Mouse (Mus musculus) kidney, embryonic 14.5 days (tissue): ENCODE results near the gene Ppm1l. TPM values are rescaled to one million over a fixed set of nuclear protein-coding genes. Genes with fewer than 3 reads are reported as not detected.

Experiments used
- ATAC-seq: fragments of 200-750 bp; cut with Nextera tagmentation; 2 replicates; pipeline ENCODE4 v1.8.0; 2017; ENCODE audit warnings: moderate number of reproducible peaks, mild to moderate bottlenecking, moderate TSS enrichment, moderate library complexity; ENCODE audit not compliant: low FRiP score, low TSS enrichment
- H3K27ac ChIP-seq: fragments of 300-500 bp; sonication (generic); 2 replicates; pipeline ENCODE4 v1.5.1; 2014; ENCODE audit warnings: low read depth, mild to moderate bottlenecking, low read length, moderate library complexity, mixed read lengths
- H3K27me3 ChIP-seq: fragments of 300-500 bp; sonication (generic); 2 replicates; pipeline ENCODE4 v1.6.1; 2014; ENCODE audit warnings: mild to moderate bottlenecking, low read length; ENCODE audit not compliant: control insufficient read depth, insufficient read depth
- H3K36me3 ChIP-seq: fragments of 300-500 bp; sonication (generic); 2 replicates; pipeline ENCODE4 v1.6.1; 2014; ENCODE audit warnings: low read length, mixed read lengths; ENCODE audit not compliant: control insufficient read depth, insufficient read depth
- H3K4me1 ChIP-seq: fragments of 300-500 bp; sonication (generic); 2 replicates; pipeline ENCODE4 v1.6.1; 2014; ENCODE audit warnings: low read length, mixed read lengths; ENCODE audit not compliant: control insufficient read depth, insufficient read depth
- H3K4me2 ChIP-seq: fragments of 300-500 bp; sonication (generic); replicated peaks from 2 replicates; pipeline ENCODE4 v1.6.1; 2014; ENCODE audit warnings: low read depth, mild to moderate bottlenecking, low read length
- H3K4me3 ChIP-seq: fragments of 300-500 bp; sonication (generic); 2 replicates; pipeline ENCODE4 v1.5.1; 2014; ENCODE audit warnings: mild to moderate bottlenecking, low read length
- H3K9ac ChIP-seq: fragments of 300-500 bp; sonication (generic); 2 replicates; pipeline ENCODE4 v1.6.1; 2014; ENCODE audit warnings: low read depth, mild to moderate bottlenecking, low read length, moderate library complexity
- H3K9me3 ChIP-seq: fragments of 300-500 bp; sonication (generic); 2 replicates; pipeline ENCODE4 v1.6.1; 2016; ENCODE audit warnings: low read length; ENCODE audit not compliant: control insufficient read depth
- WGBS: fragments of 180-500 bp; shearing (Covaris S2); extraction: QIAGEN DNeasy Blood & Tissue Kit; methylation state at CpG from one replicate; pipeline ENCODE4 v1.1.7; 2014; 5-methylcytosine and 5-hydroxymethylcytosine counted together
- polyA plus RNA-seq: library from polyadenylated mRNA; unstranded; fragments of >200 nt; fragmentation: Nextera tagmentation; extraction: Ambion mirVana; gene quantifications from 2 replicates; pipeline ENCODE4 v1.2.1, GENCODE M21; 2014

The Ppm1l gene
- polyA plus RNA-seq, 1 experiment from 2014 or later: 6.7 TPM

DNA sequence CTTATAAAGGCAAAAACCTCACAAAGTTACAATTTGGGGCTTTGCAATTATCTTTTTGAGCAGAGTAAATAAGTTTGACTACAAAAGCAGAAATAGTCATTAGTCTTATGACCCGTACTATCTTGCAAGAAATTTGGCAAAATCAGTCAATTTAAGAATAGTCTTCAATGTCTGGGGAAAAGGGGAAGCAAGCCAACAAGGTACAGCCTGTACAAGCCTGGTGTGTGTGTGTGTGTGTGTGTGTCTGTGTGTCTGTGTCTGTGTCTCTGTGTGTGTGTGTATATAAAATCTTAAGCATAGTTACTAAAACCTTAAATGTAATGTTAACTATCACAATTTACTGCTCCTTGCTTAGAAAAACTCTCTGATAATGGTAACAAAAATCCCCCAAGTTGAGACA is 290.3 kb downstream of the Ppm1l start:
- Histone ChIP-seq H3K4me1 (no peaks in the 10 kb centered on the region), H3K4me3 (no peak overlapping the region), H3K9ac (no peak overlapping the region), H3K36me3 (no peaks in the 10 kb centered on the region), H3K27me3 (no peaks in the 10 kb centered on the region), H3K27ac (no peak overlapping the region), H3K9me3 (no peaks in the 10 kb centered on the region), H3K4me2 (no peak overlapping the region)
- 85% methylated on average over 1 of the region's 1 CpGs for WGBS
- ATAC-seq: no peak

DNA sequence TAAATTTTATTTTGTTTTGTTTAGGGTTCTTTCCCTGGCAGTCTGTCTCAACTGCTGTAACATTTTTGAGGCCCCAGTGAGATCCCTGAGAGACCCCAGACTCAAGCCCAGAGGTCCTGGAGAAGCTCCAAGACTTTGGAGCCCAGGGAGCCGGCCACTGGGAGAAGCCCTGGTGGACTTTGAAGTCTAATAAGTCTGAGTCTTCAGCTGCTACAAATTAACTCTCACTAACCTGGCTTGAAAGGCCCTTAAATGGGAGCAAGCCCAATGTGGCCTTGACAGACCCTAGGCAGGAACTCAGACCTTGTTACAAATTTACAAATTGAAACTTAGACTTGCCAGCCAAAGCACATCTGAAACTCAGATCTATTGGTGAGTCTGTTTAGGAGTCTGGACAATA is 290.8 kb downstream of the Ppm1l start:
- H3K4me2 ChIP-seq: no peak overlapping the region
- H3K36me3 ChIP-seq: no peaks in the 10 kb centered on the region
- no peak for ATAC-seq
- no peak overlapping the region for H3K4me3 ChIP-seq
- no peak overlapping the region for H3K9ac ChIP-seq
- H3K9me3 ChIP-seq: 0 out of 2 replicates have a peak, but pooled peaks cover 2% of the 10 kb centered on the region
- H3K4me1 ChIP-seq: no peaks in the 10 kb centered on the region
- no peak overlapping the region for H3K27ac ChIP-seq
- WGBS: 25% methylated on average over 1 of the region's 1 CpGs
- H3K27me3 ChIP-seq: no peaks in the 10 kb centered on the region

DNA sequence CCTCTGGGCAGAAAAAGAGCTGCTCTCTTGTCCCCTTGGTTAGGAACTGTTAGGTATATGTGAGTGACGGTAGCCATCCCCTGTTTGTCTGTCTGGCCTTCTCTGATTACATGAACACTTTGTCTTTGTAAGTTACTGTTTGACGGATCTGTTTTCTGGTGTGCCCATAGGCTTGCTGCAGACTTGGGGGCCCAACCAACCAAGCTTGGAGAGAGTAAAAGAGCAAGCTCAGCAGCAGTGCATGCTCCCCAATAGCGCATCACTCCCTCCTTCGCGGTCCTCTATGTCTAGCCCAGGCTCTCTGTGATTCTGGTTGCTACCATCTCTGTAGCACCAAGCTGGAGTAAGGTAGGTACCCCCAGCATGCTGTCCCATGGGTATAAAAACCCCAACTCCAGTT is 291.2 kb downstream of the Ppm1l start:
- Histone ChIP-seq H3K4me2 (no peak overlapping the region), H3K36me3 (no peaks in the 10 kb centered on the region), H3K9me3 (0 out of 2 replicates have a peak, but pooled peaks cover 5% of the 10 kb centered on the region), H3K9ac (no peak overlapping the region), H3K27me3 (no peaks in the 10 kb centered on the region), H3K27ac (no peak overlapping the region), H3K4me3 (no peak overlapping the region), H3K4me1 (no peaks in the 10 kb centered on the region)
- ATAC-seq: no peak
- 90% methylated on average over 5 of the region's 5 CpGs for WGBS

Other genes starting within 250 kb of the Ppm1l start
- 27.6 and 41.6 TPM in 2 replicates for gene Kpna4, start 189.7 kb upstream of the Ppm1l start, polyA plus RNA-seq
- gene Arl14, start 94.4 kb upstream of the Ppm1l start, polyA plus RNA-seq: not detected in 2 replicates